Mouse (Mus musculus): Measurements from ENCODE around the gene Cdkal1. TPM values are rescaled to one million over a fixed set of nuclear protein-coding genes. Genes with fewer than 3 reads are reported as not detected.

Gene Cdkal1
- polyA plus RNA-seq, 1 experiment from 2014 or later, result 14.7 TPM

DNA sequence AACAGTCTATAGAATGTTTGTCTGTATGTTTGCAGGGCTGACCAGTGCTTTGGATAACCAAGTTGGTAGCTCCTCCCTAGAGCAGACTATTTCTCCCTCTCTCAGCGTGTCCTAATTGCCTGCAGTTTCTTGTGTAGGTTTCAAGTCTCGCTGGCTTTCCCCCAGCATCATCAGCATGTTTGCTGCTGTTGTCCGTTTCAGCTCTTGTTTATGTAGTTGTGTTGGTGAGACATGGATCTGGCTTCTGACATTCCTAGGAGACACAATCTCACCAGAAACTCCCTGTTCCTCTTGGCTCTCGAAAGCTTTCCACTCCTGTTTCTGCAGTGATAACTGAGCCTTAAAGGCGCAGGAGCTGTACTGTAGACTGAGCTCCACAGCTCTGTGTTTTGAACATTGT is 224.1 kb downstream of the Cdkal1 start:
- Histone ChIP-seq H3K9ac (ENCODE audit: low read length) (no peak overlapping the region), H3K4me3 (ENCODE audit: low read depth, low read length) (no peak overlapping the region), H3K27me3 (ENCODE audit: control insufficient read depth, insufficient read depth, low read length) (no peaks in the 10 kb centered on the region), H3K27ac (replicated peaks) (no peak overlapping the region), H3K36me3 (ENCODE audit: control insufficient read depth, insufficient read depth, low read length) (no peaks in the 10 kb centered on the region), H3K4me1 (replicated peaks; ENCODE audit: control insufficient read depth, insufficient read depth) (no peaks in the 10 kb centered on the region), H3K4me2 (replicated peaks; ENCODE audit: low read depth) (no peak overlapping the region), H3K9me3 (ENCODE audit: control insufficient read depth, low read length) (no peaks in the 10 kb centered on the region)
- TF ChIP-seq EP300 (optimal IDR thresholded peaks at IDR 0.05) (no peak), CTCF (IDR thresholded peaks at IDR 0.05; ENCODE audit: low read depth) (no peak)
- no peak for DNase-seq (ENCODE audit: low spot score)
- ATAC-seq (ENCODE audit: low FRiP score, low TSS enrichment), result no peak
- 55% methylated on average over 5 of the region's 5 CpGs for WGBS

DNA sequence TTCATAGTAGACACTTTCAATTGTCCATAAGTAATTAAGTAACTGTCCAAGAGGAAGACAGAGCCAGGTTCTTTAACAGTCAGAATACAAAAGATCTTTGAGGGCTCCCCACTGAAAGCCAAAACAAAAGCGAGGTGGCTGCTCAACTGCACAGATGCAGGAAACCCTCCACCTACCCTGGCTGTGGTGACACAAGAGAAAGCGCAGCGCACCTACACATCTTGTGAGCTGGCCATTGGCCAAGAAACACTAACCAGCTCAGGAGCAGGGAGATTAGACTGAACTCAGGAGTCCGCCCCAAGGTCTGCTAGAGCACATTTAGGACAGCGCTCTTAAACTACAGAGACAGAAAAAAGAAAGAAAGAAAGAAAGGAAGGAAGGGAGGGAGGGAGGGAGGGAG is 226.9 kb downstream of the Cdkal1 start:
- 23% methylated on average over 5 of the region's 5 CpGs for WGBS
- DNase-seq (ENCODE audit: low spot score) (peak; percentile 81), ATAC-seq (ENCODE audit: low FRiP score, low TSS enrichment) (peak; percentile 86)
- H3K4me3 ChIP-seq (ENCODE audit: low read depth, low read length), result no peak overlapping the region
- no peaks in the 10 kb centered on the region for H3K36me3 ChIP-seq (ENCODE audit: control insufficient read depth, insufficient read depth, low read length)
- no peaks in the 10 kb centered on the region for H3K4me1 ChIP-seq (replicated peaks; ENCODE audit: control insufficient read depth, insufficient read depth)
- H3K9ac ChIP-seq (ENCODE audit: low read length), result no peak overlapping the region
- H3K4me2 ChIP-seq (replicated peaks; ENCODE audit: low read depth), result peak overlapping the region; percentile 18; the same call in 1 of the 2 replicates
- no peak for TF ChIP-seq CTCF (IDR thresholded peaks at IDR 0.05; ENCODE audit: low read depth)
- no peak for TF ChIP-seq EP300 (optimal IDR thresholded peaks at IDR 0.05)
- no peaks in the 10 kb centered on the region for H3K27me3 ChIP-seq (ENCODE audit: control insufficient read depth, insufficient read depth, low read length)
- no peak overlapping the region for H3K27ac ChIP-seq (replicated peaks)
- H3K9me3 ChIP-seq (ENCODE audit: control insufficient read depth, low read length), result no peaks in the 10 kb centered on the region

DNA sequence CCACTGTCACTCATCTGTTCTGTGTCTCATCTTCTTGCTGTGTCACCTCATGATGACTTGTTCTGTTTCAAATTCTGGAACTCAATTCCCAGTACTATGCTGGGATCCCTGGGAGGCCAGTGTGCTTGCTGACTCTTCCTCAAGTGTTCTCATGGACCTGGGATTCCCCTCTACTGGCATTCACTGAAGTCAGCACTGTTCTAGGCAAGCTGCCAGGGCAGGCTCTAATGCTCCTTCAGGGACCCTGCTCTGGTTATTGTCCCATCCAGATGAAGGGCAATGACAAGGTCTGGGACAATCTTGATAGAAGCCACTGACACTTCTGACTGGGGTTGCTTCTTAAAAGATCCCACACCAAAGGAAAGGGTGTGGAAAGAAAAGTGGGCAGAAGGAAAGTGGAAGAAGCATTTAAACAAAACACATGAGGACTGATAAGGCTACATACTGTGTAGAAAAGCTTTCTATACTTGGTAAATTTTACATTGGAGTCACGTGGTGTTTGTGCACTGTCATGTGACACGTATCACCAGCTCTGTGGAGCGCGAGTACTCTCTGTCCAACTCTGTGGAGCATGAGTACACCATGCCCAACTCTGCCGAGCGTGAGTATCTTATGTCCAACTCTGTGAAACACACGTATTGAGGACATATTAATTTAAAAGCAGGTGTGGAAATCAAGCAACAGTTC is 227.9 kb downstream of the Cdkal1 start:
- Histone ChIP-seq H3K9me3 (ENCODE audit: control insufficient read depth, low read length) (no peaks in the 10 kb centered on the region), H3K9ac (ENCODE audit: low read length) (no peak overlapping the region), H3K27me3 (ENCODE audit: control insufficient read depth, insufficient read depth, low read length) (no peaks in the 10 kb centered on the region), H3K4me1 (replicated peaks; ENCODE audit: control insufficient read depth, insufficient read depth) (no peaks in the 10 kb centered on the region), H3K4me3 (ENCODE audit: low read depth, low read length) (no peak overlapping the region), H3K4me2 (replicated peaks; ENCODE audit: low read depth) (no peak overlapping the region), H3K36me3 (ENCODE audit: control insufficient read depth, insufficient read depth, low read length) (no peaks in the 10 kb centered on the region), H3K27ac (replicated peaks) (no peak overlapping the region)
- TF ChIP-seq CTCF (IDR thresholded peaks at IDR 0.05; ENCODE audit: low read depth) (no peak), EP300 (optimal IDR thresholded peaks at IDR 0.05) (no peak)
- ATAC-seq (ENCODE audit: low FRiP score, low TSS enrichment) (peak; percentile 53; the same call in 1 of the 2 replicates), DNase-seq (ENCODE audit: low spot score) (no peak)
- WGBS, result 78% methylated on average over 7 of the region's 7 CpGs

DNA sequence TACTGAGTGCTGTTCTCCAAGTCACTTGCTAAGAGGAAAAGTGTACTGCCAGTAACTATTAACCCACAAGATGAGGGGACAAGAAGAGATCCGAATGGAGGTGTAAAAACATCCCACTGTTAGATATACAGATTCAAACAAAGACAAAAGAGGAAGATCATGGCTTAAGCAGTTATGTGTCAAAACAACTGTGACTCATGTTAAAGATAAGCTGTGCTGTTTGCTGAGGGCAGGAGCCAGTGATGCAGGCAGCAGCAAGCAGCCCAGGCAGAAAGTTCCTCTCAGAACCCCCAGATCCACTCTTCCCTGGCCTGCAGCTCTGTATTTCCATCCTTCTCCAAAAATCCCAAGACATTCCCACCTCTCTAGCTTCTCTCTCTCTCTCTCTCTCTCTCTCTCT is 230.5 kb downstream of the Cdkal1 start:
- Histone ChIP-seq H3K9me3 (ENCODE audit: control insufficient read depth, low read length) (no peaks in the 10 kb centered on the region), H3K4me3 (ENCODE audit: low read depth, low read length) (no peak overlapping the region), H3K27me3 (ENCODE audit: control insufficient read depth, insufficient read depth, low read length) (no peaks in the 10 kb centered on the region), H3K9ac (ENCODE audit: low read length) (no peak overlapping the region), H3K36me3 (ENCODE audit: control insufficient read depth, insufficient read depth, low read length) (no peaks in the 10 kb centered on the region), H3K4me2 (replicated peaks; ENCODE audit: low read depth) (no peak overlapping the region), H3K4me1 (replicated peaks; ENCODE audit: control insufficient read depth, insufficient read depth) (no peaks in the 10 kb centered on the region), H3K27ac (replicated peaks) (no peak overlapping the region)
- DNase-seq (ENCODE audit: low spot score), result no peak
- ATAC-seq (ENCODE audit: low FRiP score, low TSS enrichment), result no peak
- WGBS, result 24% methylated on average over 1 of the region's 1 CpGs
- no peak for TF ChIP-seq CTCF (IDR thresholded peaks at IDR 0.05; ENCODE audit: low read depth)
- TF ChIP-seq EP300 (optimal IDR thresholded peaks at IDR 0.05), result no peak

DNA sequence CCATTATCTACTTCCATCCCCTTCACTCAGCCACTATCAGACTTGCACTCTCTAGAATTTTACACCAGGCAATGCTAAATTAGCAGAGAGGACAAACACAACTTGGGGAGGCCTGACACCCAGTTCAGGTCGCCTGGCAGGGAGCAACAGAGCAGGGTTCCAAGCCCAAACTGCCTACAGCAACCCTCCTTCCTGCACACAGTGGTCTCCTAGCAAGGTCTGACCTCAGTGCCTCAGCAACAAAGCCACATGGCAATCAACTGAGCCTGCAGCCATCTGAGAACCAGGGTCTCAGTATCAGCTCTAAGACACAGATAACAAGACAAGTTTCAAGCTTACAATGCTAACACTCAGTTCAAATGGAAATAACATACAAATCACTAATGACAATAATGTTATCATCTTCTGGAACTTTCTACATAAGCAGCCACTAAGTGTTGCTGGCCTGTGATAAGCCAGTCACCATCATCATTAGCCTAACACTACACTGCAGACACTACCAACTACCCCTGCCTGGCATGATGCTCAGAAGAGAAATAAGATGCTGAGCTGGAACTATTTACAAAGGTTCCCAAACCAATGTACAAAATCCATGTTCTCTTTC is 231.7 kb downstream of the Cdkal1 start:
- no peaks in the 10 kb centered on the region for H3K4me1 ChIP-seq (replicated peaks; ENCODE audit: control insufficient read depth, insufficient read depth)
- H3K4me3 ChIP-seq (ENCODE audit: low read depth, low read length), result no peak overlapping the region
- no peak for ATAC-seq (ENCODE audit: low FRiP score, low TSS enrichment)
- 87% methylated on average over 1 of the region's 1 CpGs for WGBS
- no peak for DNase-seq (ENCODE audit: low spot score)
- no peak overlapping the region for H3K27ac ChIP-seq (replicated peaks)
- H3K4me2 ChIP-seq (replicated peaks; ENCODE audit: low read depth), result no peak overlapping the region
- H3K36me3 ChIP-seq (ENCODE audit: control insufficient read depth, insufficient read depth, low read length), result no peaks in the 10 kb centered on the region
- H3K9me3 ChIP-seq (ENCODE audit: control insufficient read depth, low read length), result no peaks in the 10 kb centered on the region
- H3K9ac ChIP-seq (ENCODE audit: low read length), result no peak overlapping the region
- H3K27me3 ChIP-seq (ENCODE audit: control insufficient read depth, insufficient read depth, low read length), result no peaks in the 10 kb centered on the region
- TF ChIP-seq EP300 (optimal IDR thresholded peaks at IDR 0.05) (no peak), CTCF (IDR thresholded peaks at IDR 0.05; ENCODE audit: low read depth) (no peak)

DNA sequence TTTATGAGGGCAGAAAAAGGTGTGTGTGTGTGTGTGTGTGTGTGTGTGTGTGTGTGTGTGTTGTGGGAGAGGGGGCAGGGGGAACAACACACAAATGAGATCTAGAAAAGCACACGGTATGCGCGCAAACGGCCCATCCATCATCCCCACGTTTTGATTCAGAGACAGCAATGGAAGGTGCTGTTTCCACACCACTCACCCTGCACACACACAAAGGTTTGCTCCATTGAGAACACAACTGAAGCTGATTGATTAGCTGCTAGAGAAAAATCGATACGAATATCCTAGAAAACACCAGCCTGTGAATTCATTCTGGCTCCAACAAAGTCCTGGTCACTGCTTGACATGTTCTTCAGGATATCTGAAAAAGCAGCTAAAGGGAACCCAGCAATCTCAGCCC is 233.6 kb downstream of the Cdkal1 start:
- no peaks in the 10 kb centered on the region for H3K27me3 ChIP-seq (ENCODE audit: control insufficient read depth, insufficient read depth, low read length)
- H3K9me3 ChIP-seq (ENCODE audit: control insufficient read depth, low read length), result no peaks in the 10 kb centered on the region
- no peaks in the 10 kb centered on the region for H3K4me1 ChIP-seq (replicated peaks; ENCODE audit: control insufficient read depth, insufficient read depth)
- no peak overlapping the region for H3K9ac ChIP-seq (ENCODE audit: low read length)
- H3K27ac ChIP-seq (replicated peaks), result no peak overlapping the region
- no peak for TF ChIP-seq EP300 (optimal IDR thresholded peaks at IDR 0.05)
- no peak for TF ChIP-seq CTCF (IDR thresholded peaks at IDR 0.05; ENCODE audit: low read depth)
- DNase-seq (ENCODE audit: low spot score), result no peak
- H3K36me3 ChIP-seq (ENCODE audit: control insufficient read depth, insufficient read depth, low read length), result no peaks in the 10 kb centered on the region
- WGBS, result 57% methylated on average over 7 of the region's 7 CpGs
- H3K4me2 ChIP-seq (replicated peaks; ENCODE audit: low read depth), result no peak overlapping the region
- H3K4me3 ChIP-seq (ENCODE audit: low read depth, low read length), result no peak overlapping the region
- ATAC-seq (ENCODE audit: low FRiP score, low TSS enrichment), result no peak
